Mouse (Mus musculus) heart, embryonic 10.5 days (tissue): ENCODE measurements around the gene Gpbar1. TPM values are rescaled to one million over a fixed set of nuclear protein-coding genes. Genes with fewer than 3 reads are reported as not detected.
"Not testable (repeated sequence)": the region's sequence is repeated elsewhere in the genome, so short reads cannot be mapped to it uniquely, and the experiment has no call there.

Experiments
- DNase-seq: peaks from one replicate; pipeline ENCODE4 v3.0.0-alpha.2; 2017; ENCODE audit warnings: low spot score
- H3K27ac ChIP-seq: fragments of 300-500 bp; sonication (generic); 2 replicates; pipeline ENCODE4 v1.5.1; 2016; ENCODE audit warnings: mild to moderate bottlenecking
- H3K27me3 ChIP-seq: fragments of 300-500 bp; sonication (generic); 2 replicates; pipeline ENCODE4 v1.6.1; 2016; ENCODE audit warnings: mild to moderate bottlenecking; ENCODE audit not compliant: poor library complexity, insufficient read depth, severe bottlenecking
- H3K36me3 ChIP-seq: fragments of 300-500 bp; sonication (generic); 2 replicates; pipeline ENCODE4 v1.6.1; 2016; ENCODE audit warnings: mild to moderate bottlenecking, moderate library complexity
- H3K4me1 ChIP-seq: fragments of 300-500 bp; sonication (generic); 2 replicates; pipeline ENCODE4 v1.6.1; 2016; ENCODE audit warnings: mild to moderate bottlenecking
- H3K4me3 ChIP-seq: fragments of 300-500 bp; sonication (generic); 2 replicates; pipeline ENCODE4 v1.5.1; 2016; ENCODE audit warnings: mild to moderate bottlenecking, moderate library complexity
- H3K9me3 ChIP-seq: fragments of 300-500 bp; sonication (generic); 2 replicates; pipeline ENCODE4 v1.6.1; 2016; ENCODE audit warnings: mild to moderate bottlenecking, moderate library complexity
- WGBS: fragments of 180-500 bp; shearing (Covaris S2); methylation state at CpG from one replicate; pipeline ENCODE4 v1.1.7; 2016; 5-methylcytosine and 5-hydroxymethylcytosine counted together
- polyA plus RNA-seq: library from polyadenylated mRNA; unstranded; fragments of >200 nt; fragmentation: Nextera tagmentation; extraction: Ambion mirVana; gene quantifications from 2 replicates; pipeline ENCODE4 v1.2.1, GENCODE M21; 2016

The Gpbar1 gene
- polyA plus RNA-seq, 1 experiment from 2014 or later: 1.7 TPM

DNA sequence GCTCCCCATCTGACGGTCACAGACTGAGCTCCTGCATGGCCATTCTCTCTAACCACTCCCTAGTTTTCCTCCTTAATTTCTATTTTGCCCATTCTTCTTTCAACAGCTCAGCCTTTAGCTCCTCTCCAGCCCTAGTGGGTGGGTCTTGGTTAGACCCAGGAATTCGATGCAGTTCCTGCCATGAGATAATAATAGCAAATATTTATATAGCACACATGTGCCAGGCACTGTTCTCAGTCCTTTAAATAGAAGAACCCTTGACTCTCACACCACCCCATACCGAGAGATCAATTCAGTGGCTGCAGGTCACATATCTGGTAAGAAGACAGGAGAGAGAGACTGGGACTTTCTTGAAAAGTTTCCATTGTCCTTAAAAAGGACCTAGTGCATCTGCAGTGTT is 43.0 kb downstream of the Gpbar1 start:
- Histone ChIP-seq H3K36me3 (0 out of 2 replicates have a peak, but pooled peaks cover 3% of the 10 kb centered on the region), H3K27ac (peak overlapping the region; percentile 62; the same call in 1 of the 2 replicates), H3K4me1 (peaks cover 24% of the 10 kb centered on the region), H3K9me3 (no peaks in the 10 kb centered on the region), H3K4me3 (no peak overlapping the region), H3K27me3 (no peaks in the 10 kb centered on the region)
- WGBS: 60% methylated on average over 3 of the region's 3 CpGs
- DNase-seq: no peak

DNA sequence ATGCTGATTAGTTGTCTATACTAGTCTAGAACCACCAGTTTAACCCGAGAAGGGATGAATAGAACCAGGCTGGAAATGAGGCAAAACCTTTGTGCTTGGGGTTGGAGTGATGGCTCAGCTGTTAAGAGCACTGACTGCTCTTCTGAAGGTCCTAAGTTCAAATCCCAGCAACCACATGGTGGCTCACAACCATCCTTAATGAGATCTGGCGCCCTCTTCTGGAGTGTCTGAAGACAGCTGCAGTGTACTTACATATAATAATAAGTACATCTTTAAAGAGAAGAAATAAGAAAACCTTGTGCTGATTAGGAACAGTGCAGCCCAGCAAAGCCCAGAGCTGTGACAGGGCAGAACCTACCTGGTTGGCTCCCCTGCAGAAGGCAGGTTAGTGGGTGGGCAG is 48.6 kb downstream of the Gpbar1 start:
- H3K4me3 ChIP-seq, H3K27ac ChIP-seq, H3K9me3 ChIP-seq, H3K27me3 ChIP-seq, DNase-seq: not testable (repeated sequence)
- 69% methylated on average over 2 of the region's 2 CpGs for WGBS
- Histone ChIP-seq H3K4me1 (peaks cover 33% of the 10 kb centered on the region), H3K36me3 (peaks cover 15% of the 10 kb centered on the region; the same call in 1 of the 2 replicates)

Other genes with a start within 250 kb of the Gpbar1 start
- gene Tns1, start 154.1 kb upstream of the Gpbar1 start, polyA plus RNA-seq: 49.8 and 75.4 TPM in 2 replicates
- gene Rufy4, start 153.0 kb upstream of the Gpbar1 start, polyA plus RNA-seq: 0.16 and 0.23 TPM in 2 replicates
- 0.09 and 0.20 TPM in 2 replicates for gene Cxcr2, start 124.6 kb upstream of the Gpbar1 start, polyA plus RNA-seq
- gene Cxcr1, start 83.9 kb upstream of the Gpbar1 start, polyA plus RNA-seq: not detected in 2 replicates
- gene Arpc2, start 42.5 kb upstream of the Gpbar1 start, polyA plus RNA-seq: 470 and 475 TPM in 2 replicates
- 224 and 261 TPM in 2 replicates for gene Aamp, start 6.2 kb downstream of the Gpbar1 start, polyA plus RNA-seq
- 170 and 253 TPM in 2 replicates for gene Pnkd, start 6.4 kb downstream of the Gpbar1 start, polyA plus RNA-seq
- 25.5 and 33.1 TPM in 2 replicates for gene Tmbim1, start 27.1 kb downstream of the Gpbar1 start, polyA plus RNA-seq
- gene Catip, start 83.6 kb downstream of the Gpbar1 start, polyA plus RNA-seq: 0.20 and 0.28 TPM in 2 replicates
- 1.1 and 1.6 TPM in 2 replicates for gene Slc11a1, start 96.6 kb downstream of the Gpbar1 start, polyA plus RNA-seq
- 55.9 and 69.2 TPM in 2 replicates for gene Ctdsp1, start 113.0 kb downstream of the Gpbar1 start, polyA plus RNA-seq
- 0.94 and 1.1 TPM in 2 replicates for gene Vil1, start 130.8 kb downstream of the Gpbar1 start, polyA plus RNA-seq
- 46.7 and 67.1 TPM in 2 replicates for gene Cnot9, start 227.5 kb downstream of the Gpbar1 start, polyA plus RNA-seq